Mouse (Mus musculus) cerebellum, adult 8-10 months (tissue): ENCODE measurements around the gene Rundc3a.

Experiments used
- DNase-seq: peaks from one replicate; pipeline ENCODE4 v3.0.0; 2022

Gene Rundc3a

GRCm38 (mm10) chr11:102411061-102411460 is 17.9 kb downstream of the Rundc3a start:
- DNase-seq = no peak

GRCm38 (mm10) chr11:102411704-102412103 is 18.5 kb downstream of the Rundc3a start:
- DNase-seq = peak; percentile 91

- DNase-seq = no peak
Observed at GRCm38 (mm10) chr11:102413059-102413458, 19.9 kb downstream of the Rundc3a start.

- DNase-seq = no peak
Observed at GRCm38 (mm10) chr11:102415034-102415802, 22.0 kb downstream of the Rundc3a start.

GRCm38 (mm10) chr11:102417160-102417559 is 24.0 kb downstream of the Rundc3a start:
- no peak for DNase-seq

GRCm38 (mm10) chr11:102418887-102419286 is 25.7 kb downstream of the Rundc3a start:
- DNase-seq = no peak

- no peak for DNase-seq
Observed at GRCm38 (mm10) chr11:102421559-102421958, 28.4 kb downstream of the Rundc3a start.

- DNase-seq = no peak
Observed at GRCm38 (mm10) chr11:102424666-102425065, 31.5 kb downstream of the Rundc3a start.

GRCm38 (mm10) chr11:102425555-102426316 is 32.5 kb downstream of the Rundc3a start:
- DNase-seq = no peak

GRCm38 (mm10) chr11:102428981-102429540 is 35.9 kb downstream of the Rundc3a start:
- DNase-seq = no peak

- DNase-seq = no peak
Observed at GRCm38 (mm10) chr11:102429551-102429950, 36.3 kb downstream of the Rundc3a start.

GRCm38 (mm10) chr11:102430121-102431017 is 37.2 kb downstream of the Rundc3a start, which contains the start of gene Grn:
TSS of gene Grn (plus strand) at chr11:102430315.
- peak; percentile 87 for DNase-seq

GRCm38 (mm10) chr11:102431018-102431645 is 37.9 kb downstream of the Rundc3a start:
- DNase-seq = peak; percentile 83

GRCm38 (mm10) chr11:102431728-102432114 is 38.5 kb downstream of the Rundc3a start:
- DNase-seq = peak; percentile 23

- peak; percentile 30 for DNase-seq
Observed at GRCm38 (mm10) chr11:102432115-102432843, 39.1 kb downstream of the Rundc3a start.

GRCm38 (mm10) chr11:102432896-102433295 is 39.7 kb downstream of the Rundc3a start:
- DNase-seq = peak; percentile 65

GRCm38 (mm10) chr11:102433866-102434265 is 40.7 kb downstream of the Rundc3a start:
- DNase-seq = no peak

- DNase-seq = peak; percentile 92
Observed at GRCm38 (mm10) chr11:102434406-102434805, 41.2 kb downstream of the Rundc3a start.

GRCm38 (mm10) chr11:102434816-102435705 is 41.9 kb downstream of the Rundc3a start:
- peak; percentile 35 for DNase-seq

- peak; percentile 55 for DNase-seq
Observed at GRCm38 (mm10) chr11:102435754-102436470, 42.7 kb downstream of the Rundc3a start.
